Mouse (Mus musculus): ENCODE data around the gene Colgalt2.
"Not testable (repeated sequence)": the region's sequence is repeated elsewhere in the genome, so short reads cannot be mapped to it uniquely, and the experiment has no call there.

The Colgalt2 gene

DNA sequence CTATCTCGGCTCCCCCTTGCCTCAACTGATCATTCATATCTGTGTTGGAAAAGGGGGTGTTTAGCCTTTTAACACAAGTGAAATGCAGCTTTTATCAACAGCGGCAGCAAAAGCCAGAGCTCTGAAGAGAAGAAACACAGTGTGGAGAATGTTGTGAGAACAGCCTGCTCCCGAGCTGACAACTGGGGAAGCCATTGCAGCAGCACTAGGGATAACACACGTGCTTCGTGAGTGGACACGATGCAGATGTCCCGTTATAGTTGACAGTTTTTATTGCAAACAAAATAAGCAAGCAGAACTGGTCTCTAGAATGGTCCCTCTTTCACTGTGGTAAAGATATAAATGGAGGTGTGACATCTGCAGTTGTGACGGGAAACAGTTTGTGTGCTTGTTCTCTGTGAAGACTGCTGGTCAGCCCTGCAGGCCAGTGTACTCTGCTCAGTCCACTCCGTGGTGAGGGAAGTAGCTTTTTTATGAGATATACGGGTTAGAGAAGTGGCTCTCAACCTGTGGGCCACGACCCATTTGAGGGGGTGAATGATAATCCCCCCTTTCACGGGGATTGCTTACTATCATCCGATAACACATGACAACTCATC, 16.8 kb downstream of the Colgalt2 start:
- no peak for DNase-seq (ENCODE audit: low read depth, low spot score)

DNA sequence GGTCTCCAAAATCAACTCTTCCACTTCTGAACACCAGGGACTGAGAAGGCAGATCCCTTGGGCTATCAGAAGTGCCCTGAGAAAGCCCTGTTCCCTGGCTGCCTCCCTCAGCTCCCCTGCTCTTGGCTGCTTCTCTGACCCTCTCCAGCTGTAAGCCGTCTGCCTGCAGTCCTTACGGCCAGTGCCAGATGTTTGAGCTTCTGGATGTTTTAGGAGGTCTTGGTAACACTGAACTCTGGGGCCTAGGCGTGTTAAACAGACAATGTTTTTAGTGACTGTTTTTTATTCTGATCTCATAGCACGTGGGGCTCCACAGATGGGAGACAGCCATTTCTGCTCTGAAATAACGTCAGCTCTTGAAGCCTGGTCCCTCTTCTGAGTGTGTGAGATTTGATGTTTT, 18.0 kb downstream of the Colgalt2 start:
- no peak for DNase-seq (ENCODE audit: low read depth, low spot score)

DNA sequence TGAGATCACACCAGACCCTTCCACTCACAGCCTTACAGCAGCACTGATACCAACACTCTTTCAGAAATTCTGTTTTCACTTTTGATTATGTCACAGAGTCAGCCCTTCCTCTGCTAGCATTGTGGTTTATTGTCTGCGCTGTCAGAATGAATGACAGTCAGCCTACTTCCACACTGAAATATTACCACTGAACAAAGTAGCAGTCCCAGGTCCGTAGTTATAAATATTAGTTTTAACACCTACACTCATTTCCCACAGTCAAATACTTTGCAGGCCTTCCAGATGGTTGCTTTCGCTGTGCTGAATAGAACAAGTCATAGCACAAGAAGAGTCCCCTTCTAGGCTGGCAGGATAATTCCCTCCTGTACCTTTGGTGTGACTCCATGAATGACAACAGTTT, 22.7 kb downstream of the Colgalt2 start:
- DNase-seq (ENCODE audit: low read depth, low spot score), result no peak

DNA sequence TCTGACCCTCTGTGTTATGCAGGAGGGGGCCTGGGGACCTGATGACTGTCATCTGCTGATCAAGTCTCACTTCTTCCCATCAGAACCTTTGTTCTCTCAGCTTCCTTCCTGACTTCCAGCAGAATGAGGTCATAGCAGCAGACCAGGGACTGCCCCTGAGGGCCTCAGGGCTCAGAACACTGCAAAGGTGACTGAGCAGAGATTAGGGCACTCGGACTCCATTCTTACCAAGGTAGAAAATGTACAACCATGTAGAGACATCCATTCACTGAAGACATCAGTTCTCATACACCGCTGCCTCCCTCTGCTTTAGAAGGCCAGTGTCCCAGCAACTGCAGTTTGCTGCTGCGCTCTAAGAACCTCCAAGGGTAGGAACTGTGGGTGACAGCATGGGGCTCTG, 23.4 kb downstream of the Colgalt2 start:
- DNase-seq (ENCODE audit: low read depth, low spot score), result no peak

DNA sequence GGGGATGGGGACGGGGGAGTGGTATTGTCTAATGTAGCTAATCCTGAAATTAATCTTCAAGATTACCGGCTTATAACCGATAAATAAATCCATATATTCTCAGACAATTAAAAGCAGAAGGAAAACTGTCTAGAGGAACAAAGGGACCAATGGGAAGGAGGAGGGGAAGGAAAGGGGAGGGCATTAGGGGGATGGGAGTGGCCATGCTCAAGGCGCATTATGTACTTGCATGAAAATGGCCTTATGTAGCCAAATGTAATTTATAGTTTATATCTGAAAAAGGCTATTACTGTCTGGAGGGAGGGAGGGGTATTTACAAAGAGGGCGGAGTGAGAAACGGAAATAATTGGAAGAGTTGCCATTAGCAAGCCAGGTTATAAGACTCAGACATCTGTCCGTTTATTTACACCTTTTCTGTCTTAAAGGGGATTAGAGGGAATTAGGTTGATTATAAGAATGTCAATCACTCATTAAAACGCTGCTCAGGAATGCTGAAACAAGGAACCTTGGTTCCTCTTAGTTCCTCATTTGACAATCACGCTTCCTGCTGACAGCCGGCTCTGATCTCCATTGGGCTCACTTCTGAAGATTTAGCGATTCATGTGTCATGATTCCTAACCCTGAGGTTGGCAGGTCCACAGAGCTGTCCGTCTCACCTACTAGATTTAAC, 28.4 kb downstream of the Colgalt2 start:
- DNase-seq (ENCODE audit: low read depth, low spot score), result no peak

DNA sequence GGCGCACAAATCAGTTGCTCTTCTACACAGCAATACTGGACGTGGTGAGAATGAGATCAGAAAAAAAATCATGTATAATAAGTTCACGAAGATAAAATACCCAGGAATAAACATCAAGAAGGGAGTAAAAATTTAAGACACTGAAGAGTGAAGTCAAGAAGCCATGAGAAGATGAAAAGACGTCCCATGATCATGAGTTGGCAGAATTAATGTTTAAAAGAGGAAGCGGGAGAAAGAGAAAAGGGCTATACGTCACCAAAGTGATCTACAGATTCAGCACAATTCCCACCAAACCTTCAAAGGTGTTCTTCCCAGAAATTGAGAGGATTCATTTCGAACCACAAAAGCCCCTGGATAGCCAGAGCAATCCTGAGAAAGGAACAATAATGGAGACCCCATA, 30.2 kb downstream of the Colgalt2 start:
- no peak for DNase-seq (ENCODE audit: low read depth, low spot score)

DNA sequence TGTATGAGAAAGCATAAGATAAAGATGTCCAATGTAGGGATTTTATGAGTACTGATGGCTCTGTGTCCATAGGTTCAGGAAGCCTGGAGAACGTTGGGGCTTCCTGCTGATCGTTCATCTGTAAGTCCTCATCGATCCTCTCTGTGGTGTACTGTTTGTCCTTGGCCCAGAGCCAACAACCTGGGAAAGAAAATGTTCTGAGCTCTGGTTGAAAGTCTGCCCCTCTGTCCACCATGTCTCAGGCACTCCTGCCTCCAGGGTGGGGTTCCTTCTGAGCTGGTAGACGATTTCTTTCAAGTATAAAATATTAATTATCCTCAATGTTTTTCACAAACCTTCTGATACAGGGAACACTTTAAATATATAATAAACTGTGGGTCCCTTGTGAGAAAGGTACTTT, 34.5 kb downstream of the Colgalt2 start:
- DNase-seq (ENCODE audit: low read depth, low spot score), result no peak

DNA sequence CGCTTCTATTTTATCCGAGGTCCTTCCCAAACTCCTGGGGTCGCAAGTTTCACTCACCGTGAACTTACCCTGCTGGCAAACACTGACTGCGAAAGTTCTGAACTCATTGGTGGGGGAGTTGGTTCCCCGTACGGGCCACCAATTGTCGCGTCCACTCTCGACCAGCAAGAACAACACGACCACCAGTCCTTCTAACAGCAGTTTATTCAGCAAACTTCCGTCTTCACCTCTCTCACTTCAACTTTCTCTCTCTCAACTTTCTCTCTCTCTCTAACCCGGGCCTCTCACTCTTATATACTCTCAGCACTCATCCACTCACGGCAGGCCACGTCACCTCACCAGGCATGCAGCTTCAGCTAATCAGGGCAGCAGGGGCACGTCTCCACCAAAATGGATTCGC, 37.9 kb downstream of the Colgalt2 start:
- not testable (repeated sequence) for DNase-seq (ENCODE audit: low read depth, low spot score)

DNA sequence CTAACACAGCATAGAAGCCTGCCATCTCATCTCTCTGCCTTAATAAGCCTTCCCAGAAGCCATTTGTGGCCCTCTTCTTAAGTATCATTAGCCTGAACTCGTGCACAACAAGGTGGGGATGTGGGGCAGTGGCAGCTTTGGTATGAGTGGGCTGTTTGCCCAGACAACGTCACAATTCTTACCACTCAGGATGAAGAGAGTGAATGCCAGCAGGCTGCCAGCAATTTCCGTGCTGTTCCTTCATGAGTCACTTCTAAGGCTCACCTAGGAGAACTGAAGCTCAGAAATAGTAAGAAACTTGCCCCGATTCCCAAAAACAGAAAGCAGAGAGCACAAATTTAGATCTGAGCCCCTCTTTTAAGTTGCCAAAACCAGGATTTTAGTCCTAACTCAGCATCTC, 39.8 kb downstream of the Colgalt2 start:
- DNase-seq (ENCODE audit: low read depth, low spot score), result no peak

DNA sequence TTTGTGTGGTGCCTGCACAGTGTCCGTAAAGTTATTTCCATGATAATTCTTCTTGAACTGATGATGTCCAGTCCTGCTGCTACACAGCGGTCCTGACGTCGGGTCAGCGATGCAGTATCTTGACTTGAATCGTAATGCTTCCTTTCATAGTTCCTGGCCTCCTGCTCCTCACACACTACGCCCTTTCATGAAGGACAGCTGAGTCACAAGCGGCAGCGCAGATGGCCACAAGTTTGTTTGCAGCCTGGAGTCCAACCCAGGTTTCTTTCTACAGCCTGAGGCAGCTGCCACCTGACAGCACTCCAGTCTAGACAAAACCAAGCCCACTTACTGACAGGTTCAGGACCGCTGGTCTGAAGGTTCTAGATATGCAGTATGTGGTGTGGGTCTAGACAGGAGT, 40.2 kb downstream of the Colgalt2 start:
- no peak for DNase-seq (ENCODE audit: low read depth, low spot score)

DNA sequence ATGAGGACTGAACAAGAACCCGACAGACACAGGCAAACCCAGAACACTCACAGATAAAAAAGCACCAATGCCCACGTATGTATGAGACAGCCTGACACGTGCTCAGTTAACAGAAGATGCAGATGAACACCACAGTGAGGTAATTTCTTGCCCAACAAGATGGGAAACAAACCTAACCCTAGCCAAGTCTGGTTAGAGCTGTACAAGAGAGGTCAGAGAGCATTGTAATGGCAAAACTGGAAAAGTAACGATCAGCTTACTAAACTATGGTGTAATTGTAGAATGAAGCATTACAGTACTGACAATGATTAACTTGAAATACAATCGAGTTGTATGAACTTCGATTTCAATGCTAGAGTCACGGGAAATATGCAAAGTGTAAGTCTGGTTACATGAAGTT, 45.0 kb downstream of the Colgalt2 start:
- no peak for DNase-seq (ENCODE audit: low read depth, low spot score)

DNA sequence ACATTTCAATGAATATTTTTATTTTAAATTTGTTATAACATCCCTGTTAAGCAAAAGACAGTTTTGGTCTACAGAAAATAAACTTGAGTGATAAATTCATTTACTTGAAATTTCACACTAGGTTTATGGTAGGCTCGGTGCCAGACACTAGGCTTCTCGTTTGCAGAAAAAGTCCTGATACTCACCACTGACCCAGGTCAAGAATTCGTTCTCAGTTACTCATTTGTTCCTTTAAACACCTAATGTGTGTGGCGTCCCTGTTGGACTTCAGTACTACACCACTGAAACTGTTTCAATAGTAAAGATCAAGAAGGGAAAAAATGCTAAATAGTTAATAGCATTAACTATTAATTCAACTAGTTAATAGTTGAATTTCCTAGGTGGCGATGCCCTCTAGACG, 46.3 kb downstream of the Colgalt2 start:
- no peak for DNase-seq (ENCODE audit: low read depth, low spot score)

DNA sequence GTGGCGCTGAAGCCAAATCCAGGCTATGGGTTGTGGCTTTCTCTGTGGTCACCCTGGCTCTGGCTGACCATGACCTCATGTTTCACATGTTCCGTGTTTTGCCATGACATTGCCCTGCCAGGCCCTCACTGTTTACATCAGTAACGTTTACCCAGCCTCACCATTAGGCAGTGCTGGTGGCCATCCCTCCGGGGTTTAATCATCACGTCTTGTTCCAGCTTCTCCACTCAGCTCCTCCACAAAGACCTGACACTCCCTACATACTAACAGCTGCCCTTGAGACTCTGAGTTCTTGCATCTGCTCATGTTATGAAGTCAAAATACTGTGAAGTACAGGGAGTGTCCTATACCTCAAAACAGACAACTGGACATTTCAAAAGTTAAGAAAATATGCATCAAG, 54.9 kb downstream of the Colgalt2 start:
- no peak for DNase-seq (ENCODE audit: low read depth, low spot score)

DNA sequence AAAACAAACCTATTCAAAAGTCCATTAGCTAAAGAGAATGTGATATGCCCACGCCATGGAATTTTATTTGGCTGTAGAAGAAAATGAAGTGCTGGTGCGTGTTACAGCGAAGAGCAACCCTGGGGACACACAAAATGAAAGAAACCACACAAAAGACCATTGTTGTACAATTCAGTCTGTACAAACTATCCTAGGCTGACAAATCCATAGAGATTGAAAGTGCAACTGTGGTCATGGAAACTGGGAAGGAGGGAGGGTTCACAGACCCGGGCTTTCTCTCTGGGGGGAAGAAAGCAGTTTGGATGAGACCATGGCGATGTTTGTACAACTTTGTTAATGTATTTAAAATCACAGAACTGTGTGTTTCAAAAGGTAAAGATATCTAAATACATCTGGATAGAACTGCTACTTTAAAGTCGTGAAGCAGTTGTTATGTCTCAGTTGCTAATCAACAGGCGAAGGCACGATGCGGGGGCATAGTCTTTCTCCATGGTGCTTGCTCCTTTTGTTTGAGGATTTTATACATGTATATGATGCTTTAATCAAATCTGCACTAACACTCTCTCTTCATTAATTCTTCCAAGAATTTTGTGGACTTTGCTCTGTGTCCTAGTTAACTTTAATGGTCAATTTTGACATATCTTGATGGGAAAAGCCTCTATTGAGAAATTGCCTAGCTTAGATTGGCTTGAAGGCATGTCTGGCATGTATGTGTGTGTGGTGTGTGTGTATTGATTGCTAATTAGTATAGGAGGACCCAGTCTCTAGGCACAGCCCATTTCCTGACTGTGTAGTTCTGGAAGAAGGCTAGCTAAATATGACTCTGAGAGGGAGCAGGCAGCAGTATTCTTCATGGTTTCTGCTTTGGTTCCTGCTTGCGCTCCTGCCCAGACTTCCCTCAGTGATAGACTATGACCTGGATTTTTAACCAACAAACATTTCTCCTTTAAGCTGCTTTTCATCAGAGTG, 55.9 kb downstream of the Colgalt2 start:
- no peak for DNase-seq (ENCODE audit: low read depth, low spot score)

DNA sequence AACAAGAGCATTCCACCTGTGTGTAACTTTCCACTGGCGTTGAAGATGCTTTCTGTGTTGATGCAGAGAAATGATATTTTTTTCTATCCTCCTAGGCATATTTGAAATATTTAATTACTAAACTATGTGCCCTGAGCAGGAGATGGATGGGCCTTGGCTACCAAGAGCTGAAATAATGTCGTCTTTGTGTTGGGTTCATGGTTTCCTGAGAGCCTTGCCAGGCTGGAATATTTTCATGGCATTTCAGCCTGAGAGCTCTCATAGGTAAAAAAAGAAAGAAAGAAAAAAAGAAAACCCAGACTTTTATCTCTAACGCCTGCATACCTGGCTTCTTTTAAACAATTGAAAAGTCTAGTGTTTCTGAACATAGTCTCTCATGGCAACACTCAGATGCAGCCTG, 56.6 kb downstream of the Colgalt2 start:
- DNase-seq (ENCODE audit: low read depth, low spot score), result no peak

DNA sequence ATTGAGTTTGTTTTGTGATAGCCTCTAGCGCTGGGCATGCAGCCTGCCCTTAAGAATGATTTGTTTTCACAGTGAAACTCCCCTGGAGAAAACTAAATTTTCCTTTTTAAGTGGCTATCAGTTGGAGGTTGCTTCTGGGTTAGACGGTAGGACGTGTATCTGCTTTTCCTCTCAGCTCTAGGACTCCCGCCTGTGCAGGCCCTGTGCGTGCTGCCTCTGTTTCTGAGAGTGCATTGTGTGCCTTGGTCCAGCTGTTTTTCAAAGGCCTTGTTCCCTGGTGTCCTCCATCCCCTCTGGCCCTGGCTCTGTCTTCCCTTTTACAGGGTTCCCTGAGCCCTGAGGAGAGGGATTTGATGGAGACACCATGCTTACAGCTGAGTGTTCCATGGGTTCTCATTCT, 58.0 kb downstream of the Colgalt2 start:
- no peak for DNase-seq (ENCODE audit: low read depth, low spot score)

DNA sequence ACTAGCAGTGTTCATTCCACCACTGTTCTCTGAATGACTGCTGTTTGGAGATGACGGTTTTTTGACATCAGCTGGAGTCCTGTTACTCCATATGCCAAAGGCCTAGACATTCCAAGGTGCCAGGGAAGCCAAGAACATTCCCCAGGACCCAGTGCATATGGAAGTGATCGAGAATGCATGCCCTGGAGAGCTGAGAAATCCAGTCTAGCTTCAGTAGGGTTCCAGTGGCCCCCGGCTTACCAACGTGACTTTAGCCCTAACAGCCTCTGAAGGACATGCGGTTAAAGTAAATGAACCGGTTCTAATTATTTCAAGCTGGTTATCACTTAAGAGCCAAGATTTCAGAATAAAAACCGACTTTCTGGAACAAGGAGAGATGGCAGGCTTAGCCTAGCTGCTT, 59.4 kb downstream of the Colgalt2 start:
- DNase-seq (ENCODE audit: low read depth, low spot score), result no peak

DNA sequence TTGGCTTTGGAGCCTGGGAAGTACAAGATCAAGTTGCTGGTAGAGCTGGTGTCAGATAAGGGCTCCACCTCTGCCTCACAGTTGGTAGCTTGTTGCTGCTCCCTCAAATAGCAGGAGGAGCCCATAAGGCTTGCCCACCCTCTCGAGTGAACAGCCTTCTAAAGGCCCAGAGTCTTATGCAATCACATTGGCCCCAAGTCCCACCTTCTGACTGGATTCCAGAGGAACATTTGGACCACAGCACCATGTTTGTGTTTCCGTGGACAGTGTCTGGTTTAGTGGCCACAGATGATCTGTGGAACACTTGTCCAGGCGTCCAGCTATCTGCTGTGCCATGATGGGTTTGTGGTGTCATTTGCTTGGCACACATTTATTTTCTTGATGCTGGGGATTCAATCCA, 61.3 kb downstream of the Colgalt2 start:
- DNase-seq (ENCODE audit: low read depth, low spot score), result no peak

DNA sequence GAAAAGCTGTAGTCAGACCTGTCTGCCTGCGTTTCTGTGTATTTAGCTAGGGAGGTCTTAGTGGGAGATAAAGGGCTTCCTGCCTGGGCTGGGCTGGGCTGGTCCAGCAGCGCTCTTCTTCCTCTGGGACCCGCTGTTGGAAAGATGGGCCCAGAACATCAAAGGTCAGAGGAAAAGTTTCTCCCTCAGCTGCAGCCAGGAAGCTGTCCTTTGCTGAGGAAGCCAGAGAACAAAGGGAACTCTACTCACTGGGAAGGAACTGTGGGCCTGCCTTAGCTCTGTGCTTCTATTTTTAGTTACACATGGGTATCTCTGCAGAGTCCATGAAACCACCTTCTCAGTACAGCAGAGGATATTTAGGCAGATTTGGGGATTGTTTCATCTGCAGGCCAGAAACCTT, 62.2 kb downstream of the Colgalt2 start:
- DNase-seq (ENCODE audit: low read depth, low spot score), result no peak

DNA sequence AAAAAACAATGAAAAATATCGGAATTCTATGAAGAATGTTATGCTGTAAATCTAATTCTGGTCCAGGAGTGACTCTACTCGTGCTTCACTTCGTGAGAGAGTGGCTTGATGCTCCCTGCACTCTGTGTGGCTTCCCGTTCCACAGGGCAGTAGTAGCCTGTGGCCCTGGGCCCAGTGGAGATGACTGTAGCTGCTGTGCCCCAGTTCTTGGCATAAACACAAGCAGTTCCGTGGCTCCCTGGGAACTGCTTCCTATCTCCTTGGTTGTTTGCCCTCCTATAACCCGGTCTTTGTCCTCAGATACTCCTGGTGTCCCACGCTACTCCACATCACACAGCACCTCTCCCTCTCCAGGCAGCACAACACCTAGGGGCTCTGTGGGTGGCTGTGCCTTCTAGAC, 62.7 kb downstream of the Colgalt2 start:
- no peak for DNase-seq (ENCODE audit: low read depth, low spot score)

DNA sequence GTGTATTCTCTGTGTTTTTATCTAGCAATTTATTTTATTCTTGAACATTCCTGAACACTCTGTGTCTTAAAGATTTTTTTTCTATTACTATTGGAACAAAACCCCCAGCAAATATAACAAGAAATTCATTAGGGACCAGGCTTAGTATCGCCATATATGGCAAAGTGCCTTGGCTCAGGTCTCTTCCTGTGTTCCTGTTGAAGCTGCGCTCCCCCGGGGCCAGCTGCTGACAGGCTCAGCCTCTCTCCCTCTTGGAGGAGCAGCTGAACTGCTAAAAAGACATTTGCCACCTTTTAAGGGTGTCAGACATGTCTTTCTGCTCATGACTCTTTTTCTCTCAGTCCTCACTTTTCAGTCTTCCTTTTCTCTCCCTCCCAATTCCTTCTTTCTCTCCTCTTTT, 66.7 kb downstream of the Colgalt2 start:
- DNase-seq (ENCODE audit: low read depth, low spot score), result no peak

DNA sequence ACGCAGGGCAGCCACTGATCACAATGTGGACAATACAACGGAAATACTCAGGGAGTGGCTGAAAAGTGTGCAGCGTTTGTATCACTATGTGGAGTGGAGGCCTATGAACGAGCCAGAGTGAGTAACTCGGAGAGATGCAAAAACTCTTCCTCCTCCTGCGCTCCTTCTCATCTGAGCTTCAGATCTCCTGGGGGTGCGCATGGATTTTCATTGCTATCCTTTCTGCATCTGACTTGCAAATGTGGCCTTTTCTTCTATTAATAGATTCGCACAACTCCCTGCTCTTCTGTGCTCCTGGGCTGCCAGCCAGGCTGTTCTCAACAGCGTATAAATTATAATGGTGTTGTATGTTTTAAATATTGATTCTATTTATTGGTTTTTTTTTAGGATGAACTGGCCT, 68.8 kb downstream of the Colgalt2 start:
- DNase-seq (ENCODE audit: low read depth, low spot score), result peak; percentile 43

DNA sequence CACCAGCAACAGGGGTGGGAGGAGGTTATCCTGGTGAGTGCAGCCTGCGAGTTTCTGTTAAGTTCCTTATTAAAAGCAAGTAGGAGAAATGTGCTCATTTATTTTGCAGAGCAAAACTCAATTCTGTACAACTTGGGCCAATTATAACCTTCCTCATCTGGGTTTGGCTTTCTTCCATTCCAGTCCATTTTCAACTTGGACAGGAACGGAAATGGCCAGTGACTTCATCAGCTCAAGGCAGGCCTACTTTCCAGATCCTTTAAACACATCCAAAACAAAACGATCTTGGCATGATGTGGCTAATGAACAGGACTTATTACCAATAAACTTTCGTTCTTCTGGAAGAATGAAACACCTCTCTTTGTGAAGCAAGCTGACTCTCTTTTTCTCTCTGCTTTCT, 76.5 kb downstream of the Colgalt2 start:
- DNase-seq (ENCODE audit: low read depth, low spot score), result no peak
